Mouse (Mus musculus) MN1 (cell line): ENCODE measurements around the gene Mr1.
A peak's percentile ranks its signal among the peaks of the same experiment; 100 is the strongest.

Experiments used
- DNase-seq: peaks from one replicate; pipeline ENCODE4 v3.0.0-alpha.2; 2016; ENCODE audit warnings: low spot score

Mr1 gene

GRCm38 (mm10) chr1:155093971-155094707 is 52.5 kb downstream of the Mr1 start:
- DNase-seq: no peak

GRCm38 (mm10) chr1:155093145-155093791 is 53.3 kb downstream of the Mr1 start:
- peak; percentile 64 for DNase-seq

GRCm38 (mm10) chr1:155091842-155092800 is 54.5 kb downstream of the Mr1 start:
- DNase-seq: peak; percentile 78

GRCm38 (mm10) chr1:155091374-155091841 is 55.2 kb downstream of the Mr1 start:
- peak; percentile 58 for DNase-seq

GRCm38 (mm10) chr1:155090736-155091135 is 55.9 kb downstream of the Mr1 start:
- DNase-seq: no peak

- DNase-seq: no peak
Observed at GRCm38 (mm10) chr1:155090327-155090726, 56.3 kb downstream of the Mr1 start.

GRCm38 (mm10) chr1:155088847-155089603 is 57.6 kb downstream of the Mr1 start:
- DNase-seq: peak; percentile 57

GRCm38 (mm10) chr1:155088046-155088445 is 58.6 kb downstream of the Mr1 start:
- no peak for DNase-seq

- DNase-seq: no peak
Observed at GRCm38 (mm10) chr1:155086893-155087292, 59.7 kb downstream of the Mr1 start.

- no peak for DNase-seq
Observed at GRCm38 (mm10) chr1:155086416-155086815, 60.2 kb downstream of the Mr1 start.

GRCm38 (mm10) chr1:155084839-155085238 is 61.8 kb downstream of the Mr1 start:
- peak; percentile 54 for DNase-seq

- DNase-seq: peak; percentile 97
Observed at GRCm38 (mm10) chr1:155083271-155084265, 63.0 kb downstream of the Mr1 start.

- DNase-seq: peak; percentile 72
Observed at GRCm38 (mm10) chr1:155082965-155083268, 63.7 kb downstream of the Mr1 start.

GRCm38 (mm10) chr1:155082158-155082964 is 64.3 kb downstream of the Mr1 start:
- DNase-seq: no peak

- no peak for DNase-seq
Observed at GRCm38 (mm10) chr1:155077675-155078074, 68.9 kb downstream of the Mr1 start.
